13 mouse cellular contexts compared by ENCODE assay signal in genomic region chr3:118361741-118362141, GRCm38 (mm10).
A peak's percentile ranks its signal among the peaks of the same experiment; 100 is the strongest.
DNase-seq lines count a peak whose midpoint lies in the region; ATAC-seq and TF ChIP-seq lines count a peak whose summit lies in the region.
"Had no signal": no experiment of that assay in that cellular context is flagged by ENCODE, and none has a peak within 500 bp of the region (broad histone marks: within the 10 kb centered on the region; RNA-seq: fewer than 3 reads in every experiment).

No protein-coding gene starts in this region.

- H3K9me3 ChIP-seq in intestine, postnatal 0 days (ENCODE audit: control insufficient read depth), result no peaks in the 10 kb centered on the region
- H3K9me3 ChIP-seq: liver, embryonic 12.5 days had no signal

- ATAC-seq in intestine, postnatal 0 days, result no peak
- ATAC-seq: intestine, embryonic 16.5 days; liver, embryonic 12.5 days had no signal

- H3K36me3 ChIP-seq in intestine, postnatal 0 days (ENCODE audit: control insufficient read depth, insufficient read depth), result no peaks in the 10 kb centered on the region
- H3K36me3 ChIP-seq: liver, embryonic 12.5 days had no signal

- no peak overlapping the region for H3K4me3 ChIP-seq in intestine, postnatal 0 days (ENCODE audit: low read depth, low read length)
- H3K4me3 ChIP-seq: liver, embryonic 12.5 days had no signal

- H3K4me2 ChIP-seq in intestine, postnatal 0 days (replicated peaks; ENCODE audit: low read depth), result no peak overlapping the region
- H3K4me2 ChIP-seq: liver, embryonic 12.5 days had no signal

- no peak overlapping the region for H3K9ac ChIP-seq in intestine, postnatal 0 days (ENCODE audit: low read depth, low read length)
- H3K9ac ChIP-seq: liver, embryonic 12.5 days had no signal

- 64% methylated on average over 5 of the region's 5 CpGs for WGBS in intestine, postnatal 0 days

- DNase-seq in layer of hippocampus, adult 11-12 months (ENCODE audit: low spot score), result peak; percentile 40
- DNase-seq in layer of hippocampus, postnatal 25 days (ENCODE audit: extremely low spot score in 1 of 2, low spot score in 1 of 2), result no peak
- DNase-seq in Muller cell, postnatal 12 days (ENCODE audit: inconsistent ontology term), result peak; percentile 19
- peak; percentile 81 for DNase-seq in brain, embryonic 14.5 days (ENCODE audit: low read depth)
- peak; percentile 35 to 61 for DNase-seq in cerebellum, postnatal 25 days
- no peak for DNase-seq in gastrocnemius, postnatal 4 days (ENCODE audit: low spot score in 2 of 2)
- DNase-seq in adrenal gland, postnatal 14 days, result no peak
- DNase-seq: heart, adult 18-20 months; heart, postnatal 14 days; kidney, postnatal 4 days had no signal

- H3K27ac ChIP-seq in intestine, postnatal 0 days (ENCODE audit: low read depth, low read length), result no peak overlapping the region
- H3K27ac ChIP-seq: liver, embryonic 12.5 days had no signal

- no peak for TF ChIP-seq POLR2A in brain, embryonic 14.5 days (IDR thresholded peaks at IDR 0.05; ENCODE audit: borderline replicate concordance, extremely low read depth, insufficient read depth, insufficient read length, poor library complexity, severe bottlenecking)

- H3K4me1 ChIP-seq in intestine, postnatal 0 days (replicated peaks; ENCODE audit: control insufficient read depth, insufficient read depth, low read length), result no peaks in the 10 kb centered on the region
- H3K4me1 ChIP-seq: liver, embryonic 12.5 days had no signal

- no peaks in the 10 kb centered on the region for H3K27me3 ChIP-seq in intestine, postnatal 0 days (replicated peaks; ENCODE audit: control insufficient read depth, insufficient read depth, low read length)
- H3K27me3 ChIP-seq: liver, embryonic 12.5 days had no signal

- no peak for TF ChIP-seq CTCF in brain, embryonic 14.5 days (IDR thresholded peaks at IDR 0.05; ENCODE audit: borderline replicate concordance, extremely low read depth, insufficient read depth, insufficient read length)
- TF ChIP-seq CTCF in intestine, postnatal 0 days (IDR thresholded peaks at IDR 0.05; ENCODE audit: low read depth), result no peak

Comparison
In these comparisons a context has a peak if more than half of its experiments do, and no peak if none do; other contexts are left out.
1. DNase-seq: peak in layer of hippocampus, adult 11-12 months (single experiment), Muller cell, postnatal 12 days (single experiment), brain, embryonic 14.5 days (single experiment) and cerebellum, postnatal 25 days (2 of 2); none in layer of hippocampus, postnatal 25 days (0 of 2), gastrocnemius, postnatal 4 days (0 of 2) and adrenal gland, postnatal 14 days (single experiment).